Mouse (Mus musculus): ENCODE results near the gene Slc51b.

GRCm38 (mm10) chr9:65399934-65400333 lies 22.8 kb downstream of the Slc51b start:
- TF ChIP-seq CTCF (IDR thresholded peaks at IDR 0.05; ENCODE audit: extremely low read depth, insufficient read length, insufficient replicate concordance, low read depth, low read length) (no peak), POLR2A (IDR thresholded peaks at IDR 0.05; ENCODE audit: low read depth, low read length) (no peak)
